ENCODE assay signal across 10 mouse cellular contexts in the genomic region with DNA sequence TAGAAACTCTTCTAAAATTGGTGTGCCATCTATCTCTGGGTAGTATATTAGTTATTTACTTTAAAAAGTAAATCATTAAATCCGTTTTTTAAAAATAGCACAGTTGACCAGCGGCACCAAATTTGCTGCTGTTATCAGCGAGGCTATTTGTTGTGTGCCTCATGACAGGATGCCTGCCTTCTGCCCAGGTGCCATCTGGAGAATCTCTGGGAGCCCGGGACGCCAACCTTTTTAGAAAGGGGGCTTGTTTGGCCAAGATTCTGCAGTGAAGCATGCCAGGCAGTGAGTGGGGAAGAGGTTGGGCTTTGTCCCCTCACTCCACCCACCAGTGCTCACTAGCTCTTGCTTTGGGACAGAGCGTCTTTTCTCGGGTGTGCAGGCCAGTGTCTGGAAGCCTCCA. TPM values are rescaled to one million over a fixed set of nuclear protein-coding genes. Genes with fewer than 3 reads are reported as not detected.
DNase-seq lines count a peak whose midpoint lies in the region; ATAC-seq and TF ChIP-seq lines count a peak whose summit lies in the region.
"Had no signal": no experiment of that assay in that cellular context is flagged by ENCODE, and none has a peak within 500 bp of the region (broad histone marks: within the 10 kb centered on the region; RNA-seq: fewer than 3 reads in every experiment).

No protein-coding gene starts in this region.

- peak overlapping the region; percentile 7; the same call in 1 of the 2 replicates for H3K27ac ChIP-seq in heart, embryonic 13.5 days (replicated peaks)
- H3K27ac ChIP-seq in liver, embryonic 16.5 days (ENCODE audit: low read length) = peak overlapping the region; percentile 81
- H3K27ac ChIP-seq in forebrain, postnatal 0 days (ENCODE audit: low read depth, low read length) = no peak overlapping the region
- H3K27ac ChIP-seq: hindbrain, postnatal 0 days had no signal

- intact Hi-C loops in heart, postnatal 10 days (cut with DNase I) = loop anchor here (2.0 kb wide), 1 partner anchor 33 kb away; a partner anchor contains a TSS

- no peak for TF ChIP-seq CTCF in forebrain, postnatal 0 days (IDR thresholded peaks at IDR 0.05; ENCODE audit: low read depth)

- no peak for ATAC-seq in heart, embryonic 13.5 days (ENCODE audit: extremely low read depth, insufficient number of reproducible peaks, low FRiP score, low TSS enrichment)
- no peak for ATAC-seq in liver, embryonic 16.5 days (ENCODE audit: low read depth)
- no peak for ATAC-seq in forebrain, postnatal 0 days
- no peak for ATAC-seq in megakaryocyte progenitor cell, adult 5-6 weeks (replicated peaks; ENCODE audit: poor library complexity)
- ATAC-seq: forebrain, embryonic 16.5 days; hindbrain, postnatal 0 days had no signal

- peaks cover 80% of the 10 kb centered on the region for H3K36me3 ChIP-seq in heart, embryonic 13.5 days
- H3K36me3 ChIP-seq in liver, embryonic 16.5 days (ENCODE audit: control insufficient read depth, insufficient read depth) = peaks cover 66% of the 10 kb centered on the region
- H3K36me3 ChIP-seq in forebrain, postnatal 0 days (ENCODE audit: insufficient read depth) = peaks cover 67% of the 10 kb centered on the region

- H3K9me3 ChIP-seq in heart, embryonic 13.5 days = no peaks in the 10 kb centered on the region
- H3K9me3 ChIP-seq in liver, embryonic 16.5 days (replicated peaks; ENCODE audit: control insufficient read depth, low read length) = no peaks in the 10 kb centered on the region
- H3K9me3 ChIP-seq in forebrain, postnatal 0 days (ENCODE audit: low read length) = no peaks in the 10 kb centered on the region

- peak overlapping the region; percentile 47; the same call in 1 of the 2 replicates for H3K9ac ChIP-seq in heart, embryonic 13.5 days
- no peak overlapping the region for H3K9ac ChIP-seq in liver, embryonic 16.5 days (ENCODE audit: low read depth, low read length)
- H3K9ac ChIP-seq in forebrain, postnatal 0 days = no peak overlapping the region

- WGBS in heart, embryonic 13.5 days = 71% methylated on average over 7 of the region's 7 CpGs
- 68% methylated on average over 7 of the region's 7 CpGs for WGBS in liver, embryonic 16.5 days (ENCODE audit: insufficient replicate concordance)
- 79% methylated on average over 7 of the region's 7 CpGs for WGBS in forebrain, postnatal 0 days

- peaks cover 72% of the 10 kb centered on the region for H3K4me1 ChIP-seq in heart, embryonic 13.5 days
- H3K4me1 ChIP-seq in liver, embryonic 16.5 days (ENCODE audit: control insufficient read depth, low read depth, low read length) = peaks cover 60% of the 10 kb centered on the region
- H3K4me1 ChIP-seq in forebrain, postnatal 0 days (ENCODE audit: insufficient read depth) = 0 out of 2 replicates have a peak, but pooled peaks cover 7% of the 10 kb centered on the region

- H3K4me2 ChIP-seq in heart, embryonic 13.5 days = no peak overlapping the region
- H3K4me2 ChIP-seq in liver, embryonic 16.5 days (ENCODE audit: low read depth, low read length) = peak overlapping the region; percentile 39; the same call in 1 of the 2 replicates
- H3K4me2 ChIP-seq in forebrain, postnatal 0 days (ENCODE audit: low read depth) = no peak overlapping the region

- no peak overlapping the region for H3K4me3 ChIP-seq in heart, embryonic 13.5 days
- H3K4me3 ChIP-seq in liver, embryonic 16.5 days (ENCODE audit: low read depth, low read length) = no peak overlapping the region
- no peak overlapping the region for H3K4me3 ChIP-seq in forebrain, postnatal 0 days (ENCODE audit: low read depth, low read length)

- no peak for DNase-seq in heart, adult 8-10 months (ENCODE audit: low spot score)
- peak; percentile 57 for DNase-seq in MN1 (ENCODE audit: low spot score)
- peak; percentile 59 to 66 for DNase-seq in heart, postnatal 10 days
- DNase-seq in forebrain, postnatal 0 days = no peak
- DNase-seq: spleen, adult 18-20 months had no signal

- no peaks in the 10 kb centered on the region for H3K27me3 ChIP-seq in heart, embryonic 13.5 days (replicated peaks)
- no peaks in the 10 kb centered on the region for H3K27me3 ChIP-seq in liver, embryonic 16.5 days (ENCODE audit: control insufficient read depth, insufficient read depth, low read depth, low read length)
- H3K27me3 ChIP-seq in forebrain, postnatal 0 days (ENCODE audit: insufficient read depth, low read length) = no peaks in the 10 kb centered on the region

RNA-seq across cellular contexts. Expression of a gene that starts 10.3 kb away (rescaled TPM):
- polyA plus RNA-seq in heart, embryonic 13.5 days (2015; fragmentation: Nextera tagmentation; extraction: Ambion mirVana) = 26.7 and 34.4 TPM in 2 replicates
- total RNA-seq in heart, adult 8-10 months (2022) = 100 to 1,000 TPM; 197 to 262 (median 216) TPM
- total RNA-seq in heart, postnatal 10 days (2021) = 100 to 1,000 TPM; 146 to 153 TPM
- 39.6 and 41.5 TPM in 2 replicates for polyA plus RNA-seq in liver, embryonic 16.5 days (2015; fragmentation: Nextera tagmentation; extraction: Ambion mirVana)
- 43.4 and 45.0 TPM in 2 replicates for total RNA-seq in forebrain, postnatal 0 days (2014; rRNA removed)
- 21.2 and 23.6 TPM in 2 replicates for polyA plus RNA-seq in forebrain, postnatal 0 days (2015; fragmentation: Nextera tagmentation; extraction: Ambion mirVana)
- total RNA-seq in megakaryocyte progenitor cell, adult 5-6 weeks (2015) = 285 and 312 TPM in 2 replicates
- 134 and 164 TPM in 2 replicates for total RNA-seq in megakaryocyte progenitor cell, adult 5-6 weeks (2017)

RNA-seq across cellular contexts. Expression of a gene that starts 24.2 kb away (rescaled TPM):
- 54.3 and 64.1 TPM in 2 replicates for polyA plus RNA-seq in heart, embryonic 13.5 days (2015; fragmentation: Nextera tagmentation; extraction: Ambion mirVana)
- 10 to 100 TPM; 63.2 to 73.4 (median 65.6) TPM for total RNA-seq in heart, adult 8-10 months (2022)
- total RNA-seq in heart, postnatal 10 days (2021) = 10 to 100 TPM; 69.2 to 77.6 TPM
- polyA plus RNA-seq in liver, embryonic 16.5 days (2015; fragmentation: Nextera tagmentation; extraction: Ambion mirVana) = 34.5 and 36.2 TPM in 2 replicates
- 41.7 and 52.1 TPM in 2 replicates for total RNA-seq in forebrain, postnatal 0 days (2014; rRNA removed)
- polyA plus RNA-seq in forebrain, postnatal 0 days (2015; fragmentation: Nextera tagmentation; extraction: Ambion mirVana) = 44.1 and 70.4 TPM in 2 replicates
- total RNA-seq in megakaryocyte progenitor cell, adult 5-6 weeks (2015) = 94.8 and 95.7 TPM in 2 replicates
- total RNA-seq in megakaryocyte progenitor cell, adult 5-6 weeks (2017) = 162 and 219 TPM in 2 replicates

RNA-seq across cellular contexts. Expression of a gene that starts 28.1 kb away (rescaled TPM):
- polyA plus RNA-seq in heart, embryonic 13.5 days (2015; fragmentation: Nextera tagmentation; extraction: Ambion mirVana) = 12.3 and 14.8 TPM in 2 replicates
- total RNA-seq in heart, adult 8-10 months (2022) = 1 to 10 TPM; 7.0 to 7.8 (median 7.4) TPM
- 10 to 100 TPM; 11.0 to 11.4 TPM for total RNA-seq in heart, postnatal 10 days (2021)
- 8.4 and 9.3 TPM in 2 replicates for polyA plus RNA-seq in liver, embryonic 16.5 days (2015; fragmentation: Nextera tagmentation; extraction: Ambion mirVana)
- 37.9 and 38.2 TPM in 2 replicates for total RNA-seq in forebrain, postnatal 0 days (2014; rRNA removed)
- polyA plus RNA-seq in forebrain, postnatal 0 days (2015; fragmentation: Nextera tagmentation; extraction: Ambion mirVana) = 39.4 and 41.2 TPM in 2 replicates
- total RNA-seq in megakaryocyte progenitor cell, adult 5-6 weeks (2015) = 49.0 and 63.6 TPM in 2 replicates
- 45.2 and 50.1 TPM in 2 replicates for total RNA-seq in megakaryocyte progenitor cell, adult 5-6 weeks (2017)

RNA-seq across cellular contexts. Expression of a gene that starts 32.9 kb away (rescaled TPM):
- 22.9 and 23.9 TPM in 2 replicates for polyA plus RNA-seq in heart, embryonic 13.5 days (2015; fragmentation: Nextera tagmentation; extraction: Ambion mirVana)
- total RNA-seq in heart, adult 8-10 months (2022) = 10 to 100 TPM; 12.9 to 19.0 (median 14.6) TPM
- 10 to 100 TPM; 14.2 to 16.0 TPM for total RNA-seq in heart, postnatal 10 days (2021)
- 9.2 and 9.9 TPM in 2 replicates for polyA plus RNA-seq in liver, embryonic 16.5 days (2015; fragmentation: Nextera tagmentation; extraction: Ambion mirVana)
- 15.9 and 16.0 TPM in 2 replicates for total RNA-seq in forebrain, postnatal 0 days (2014; rRNA removed)
- 16.6 and 17.7 TPM in 2 replicates for polyA plus RNA-seq in forebrain, postnatal 0 days (2015; fragmentation: Nextera tagmentation; extraction: Ambion mirVana)
- 2.8 and 6.4 TPM in 2 replicates for total RNA-seq in megakaryocyte progenitor cell, adult 5-6 weeks (2015)
- total RNA-seq in megakaryocyte progenitor cell, adult 5-6 weeks (2017) = 5.4 and 9.0 TPM in 2 replicates

Comparison
In these comparisons a context has a peak if more than half of its experiments do, and no peak if none do; other contexts are left out.
1. DNase-seq: peak in MN1 (single experiment) and heart, postnatal 10 days (2 of 2); none in heart, adult 8-10 months (single experiment) and forebrain, postnatal 0 days (single experiment).